Mouse (Mus musculus) liver, embryonic 16.5 days (tissue): Measurements from ENCODE around the gene BC025920. TPM values are rescaled to one million over a fixed set of nuclear protein-coding genes. Genes with fewer than 3 reads are reported as not detected.
A peak's percentile ranks its signal among the peaks of the same experiment; 100 is the strongest.

Experiments
- ATAC-seq: fragments of 200-750 bp; cut with Nextera tagmentation; 2 replicates; pipeline ENCODE4 v1.8.0; 2017; ENCODE audit warnings: low read depth, mild to moderate bottlenecking, moderate number of reproducible peaks, moderate library complexity
- H3K27ac ChIP-seq: fragments of 300-500 bp; sonication (generic); 2 replicates; pipeline ENCODE4 v1.5.1; 2014; ENCODE audit warnings: mild to moderate bottlenecking, low read length
- H3K27me3 ChIP-seq: fragments of 300-500 bp; sonication (generic); 2 replicates; pipeline ENCODE4 v1.6.1; 2014; ENCODE audit warnings: low read depth, low read length, mixed read lengths; ENCODE audit not compliant: control insufficient read depth, insufficient read depth
- H3K36me3 ChIP-seq: fragments of 300-500 bp; sonication (generic); 2 replicates; pipeline ENCODE4 v1.6.1; 2014; ENCODE audit warnings: mild to moderate bottlenecking; ENCODE audit not compliant: control insufficient read depth, insufficient read depth
- H3K4me1 ChIP-seq: fragments of 300-500 bp; sonication (generic); 2 replicates; pipeline ENCODE4 v1.6.1; 2014; ENCODE audit warnings: low read depth, low read length, mixed read lengths; ENCODE audit not compliant: control insufficient read depth
- H3K4me2 ChIP-seq: fragments of 300-500 bp; sonication (generic); 2 replicates; pipeline ENCODE4 v1.6.1; 2014; ENCODE audit warnings: low read depth, low read length, mixed read lengths
- H3K4me3 ChIP-seq: fragments of 300-500 bp; sonication (generic); 2 replicates; pipeline ENCODE4 v1.5.1; 2014; ENCODE audit warnings: low read depth, mild to moderate bottlenecking, low read length
- H3K9ac ChIP-seq: fragments of 300-500 bp; sonication (generic); 2 replicates; pipeline ENCODE4 v1.6.1; 2014; ENCODE audit warnings: low read depth, low read length
- H3K9me3 ChIP-seq: fragments of 300-500 bp; sonication (generic); replicated peaks from 2 replicates; pipeline ENCODE4 v1.6.1; 2016; ENCODE audit warnings: low read length; ENCODE audit not compliant: control insufficient read depth
- WGBS: fragments of 180-500 bp; shearing (Covaris S2); extraction: QIAGEN DNeasy Blood & Tissue Kit; methylation state at CpG from one replicate; pipeline ENCODE4 v1.1.7; 2014; ENCODE audit not compliant: insufficient replicate concordance; 5-methylcytosine and 5-hydroxymethylcytosine counted together
- polyA plus RNA-seq: library from polyadenylated mRNA; unstranded; fragments of >200 nt; fragmentation: Nextera tagmentation; extraction: Ambion mirVana; gene quantifications from 2 replicates; pipeline ENCODE4 v1.2.1, GENCODE M21; 2015

Gene BC025920
- polyA plus RNA-seq, 1 experiment from 2014 or later: 0.35 TPM

- Histone ChIP-seq H3K4me3 (no peak overlapping the region), H3K27me3 (no peaks in the 10 kb centered on the region), H3K9me3 (no peaks in the 10 kb centered on the region), H3K36me3 (peaks cover 10% of the 10 kb centered on the region), H3K4me1 (peaks cover 51% of the 10 kb centered on the region), H3K27ac (no peak overlapping the region), H3K9ac (no peak overlapping the region), H3K4me2 (peak overlapping the region; percentile 31; the same call in 1 of the 2 replicates)
- no peak for ATAC-seq
- 32% methylated on average over 10 of the region's 10 CpGs for WGBS
Measured at GRCm38 (mm10) chr10:81564216-81564615, 41.9 kb upstream of the BC025920 start.

DNA sequence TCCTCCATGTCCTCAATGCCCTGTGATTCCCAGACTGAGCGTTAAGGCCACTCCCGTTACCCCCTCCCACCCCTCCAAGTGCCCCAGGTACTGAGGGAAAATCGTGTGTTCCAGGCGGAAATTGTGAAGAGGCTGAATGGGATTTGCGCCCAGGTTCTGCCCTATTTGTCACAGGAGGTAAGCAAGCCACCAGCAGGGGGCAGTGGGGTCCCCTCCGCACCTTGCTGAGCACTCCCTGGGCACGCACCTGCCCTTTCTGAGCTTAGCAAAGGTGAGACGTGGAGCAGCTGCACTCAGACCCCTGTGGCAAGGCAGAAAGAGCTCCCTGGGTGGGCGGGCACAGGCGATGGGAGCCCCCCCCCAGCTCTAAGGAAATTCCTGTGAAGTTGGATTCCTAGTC lies 41.3 kb upstream of the BC025920 start:
- Histone ChIP-seq H3K27ac (no peak overlapping the region), H3K9me3 (no peaks in the 10 kb centered on the region), H3K4me1 (peaks cover 55% of the 10 kb centered on the region), H3K9ac (no peak overlapping the region), H3K27me3 (no peaks in the 10 kb centered on the region), H3K36me3 (peaks cover 10% of the 10 kb centered on the region), H3K4me2 (no peak overlapping the region), H3K4me3 (no peak overlapping the region)
- WGBS: 53% methylated on average over 10 of the region's 10 CpGs
- no peak for ATAC-seq

- Histone ChIP-seq H3K4me3 (no peak overlapping the region), H3K27ac (no peak overlapping the region), H3K4me1 (peaks cover 57% of the 10 kb centered on the region), H3K9ac (no peak overlapping the region), H3K9me3 (no peaks in the 10 kb centered on the region), H3K36me3 (peaks cover 10% of the 10 kb centered on the region), H3K4me2 (no peak overlapping the region), H3K27me3 (no peaks in the 10 kb centered on the region)
- ATAC-seq: no peak
- 62% methylated on average over 20 of the region's 20 CpGs for WGBS
Measured at GRCm38 (mm10) chr10:81565257-81566228, 40.5 kb upstream of the BC025920 start.

DNA sequence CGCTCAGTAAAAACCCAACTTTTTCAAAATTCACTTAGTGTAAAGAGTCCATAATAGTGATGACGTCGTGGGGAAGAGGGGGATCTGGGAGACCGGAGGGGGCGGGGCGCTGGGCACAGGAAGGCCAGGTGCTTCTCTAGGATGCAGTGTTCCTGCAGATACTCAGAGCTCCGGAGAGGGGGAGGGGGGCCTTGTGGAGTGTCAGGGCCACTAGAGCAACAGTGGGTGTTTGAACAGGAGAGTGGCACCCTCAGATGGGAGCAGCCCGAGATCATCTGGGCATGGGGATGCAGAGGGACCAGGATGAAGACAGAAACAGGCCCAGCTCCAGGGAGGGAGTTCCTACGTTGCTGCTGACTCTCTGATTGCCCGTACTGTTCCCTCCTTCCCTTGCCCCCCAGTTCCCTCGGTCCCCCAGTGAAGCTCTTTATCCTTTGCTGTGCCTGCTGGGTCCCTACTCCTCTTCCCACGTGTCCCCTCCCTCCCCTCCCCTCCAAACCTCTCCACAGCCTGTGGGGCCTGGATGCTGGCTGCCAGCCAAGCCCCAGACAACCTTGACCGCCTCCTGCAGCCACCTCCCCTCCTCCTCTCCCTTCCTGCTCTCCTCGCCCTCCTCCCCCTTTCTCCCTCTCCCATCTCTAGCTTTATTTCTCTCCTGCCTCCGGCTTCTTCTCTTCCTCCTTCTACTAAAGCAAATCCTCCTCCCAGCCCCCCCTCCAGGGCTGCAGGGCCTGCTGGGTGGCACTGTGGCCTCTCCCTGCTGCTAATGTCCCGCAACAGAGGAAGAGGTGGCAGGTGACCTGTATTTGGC lies 37.5 kb upstream of the BC025920 start:
- Histone ChIP-seq H3K4me3 (no peak overlapping the region), H3K4me2 (no peak overlapping the region), H3K27ac (peak overlapping the region; percentile 37; the same call in 1 of the 2 replicates), H3K4me1 (peaks cover 53% of the 10 kb centered on the region), H3K27me3 (peaks cover 4% of the 10 kb centered on the region; the same call in 1 of the 2 replicates), H3K9ac (no peak overlapping the region), H3K36me3 (peaks cover 10% of the 10 kb centered on the region), H3K9me3 (no peaks in the 10 kb centered on the region)
- no peak for ATAC-seq
- 20% methylated on average over 16 of the region's 16 CpGs for WGBS

DNA sequence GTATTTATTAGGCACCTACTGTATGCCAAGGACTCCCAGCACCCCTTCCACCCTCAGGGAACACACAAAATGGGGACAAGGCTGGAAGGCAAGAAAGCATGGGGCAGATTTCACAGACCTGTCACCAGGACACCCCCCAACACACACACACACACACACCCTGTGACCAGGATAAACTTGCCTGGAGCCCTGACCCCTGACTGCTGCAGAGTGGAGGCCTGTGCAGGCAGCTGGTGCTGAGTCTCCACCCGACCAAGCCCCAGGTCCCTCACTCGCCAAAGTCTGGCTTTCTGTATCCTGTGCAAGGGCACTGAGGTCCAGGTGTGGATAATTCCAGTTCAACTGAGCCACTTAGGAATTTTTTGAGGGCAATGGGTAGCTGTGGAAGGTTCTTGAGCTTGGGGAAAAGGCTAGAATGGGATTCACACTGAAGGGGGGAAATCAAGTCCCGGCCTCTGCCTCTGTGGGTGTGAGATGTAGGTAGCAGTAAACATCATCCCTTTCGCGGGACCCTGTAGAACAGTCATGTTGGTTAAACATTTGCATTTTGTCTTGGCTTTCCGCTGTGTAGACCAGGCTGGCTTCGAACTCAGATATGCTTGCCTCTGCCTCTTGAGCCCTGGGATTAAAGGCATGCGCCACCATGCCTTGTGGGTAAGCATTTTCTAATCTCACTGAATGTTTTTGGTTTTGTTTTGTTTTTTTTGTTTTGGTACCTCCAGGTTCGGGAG lies 36.4 kb upstream of the BC025920 start:
- Histone ChIP-seq H3K27me3 (peaks cover 11% of the 10 kb centered on the region), H3K9ac (no peak overlapping the region), H3K4me3 (no peak overlapping the region), H3K36me3 (peaks cover 10% of the 10 kb centered on the region), H3K9me3 (no peaks in the 10 kb centered on the region), H3K4me1 (peaks cover 49% of the 10 kb centered on the region), H3K4me2 (no peak overlapping the region), H3K27ac (no peak overlapping the region)
- 62% methylated on average over 9 of the region's 9 CpGs for WGBS
- no peak for ATAC-seq

DNA sequence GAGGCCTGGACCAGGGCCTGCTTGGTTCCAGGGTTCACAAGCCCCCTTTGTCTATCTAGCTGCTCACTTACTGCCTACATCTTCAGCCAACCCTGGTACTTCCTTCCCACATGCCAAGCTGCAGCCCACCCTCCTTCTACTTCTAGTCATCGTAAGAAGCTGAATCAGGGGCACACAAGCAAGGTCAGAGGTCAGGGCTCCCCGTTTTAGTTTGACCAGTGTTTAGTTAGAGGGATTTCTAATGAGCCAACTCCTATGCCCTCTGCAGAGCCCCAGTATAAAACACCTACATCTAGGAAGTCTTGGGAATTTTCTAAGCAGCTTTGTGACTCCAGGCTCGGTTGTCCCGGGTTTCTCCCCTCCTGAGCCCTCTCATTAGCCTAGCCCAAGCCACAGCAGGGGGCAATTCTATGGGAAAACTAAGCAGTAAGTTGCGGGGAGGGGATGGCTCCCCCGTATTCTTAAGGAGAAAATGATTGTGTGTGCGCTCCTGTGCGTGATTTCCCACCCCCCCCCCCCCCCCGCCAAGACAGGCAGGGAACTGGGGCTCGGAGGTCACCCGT lies 35.8 kb upstream of the BC025920 start:
- Histone ChIP-seq H3K27me3 (peaks cover 18% of the 10 kb centered on the region), H3K27ac (peak overlapping the region; percentile 40), H3K4me2 (peak overlapping the region; percentile 94), H3K9me3 (no peaks in the 10 kb centered on the region), H3K36me3 (peaks cover 4% of the 10 kb centered on the region), H3K4me3 (peak overlapping the region; percentile 71), H3K9ac (peak overlapping the region; percentile 62), H3K4me1 (peaks cover 55% of the 10 kb centered on the region)
- no peak for ATAC-seq
- 14% methylated on average over 9 of the region's 11 CpGs for WGBS

- WGBS: under 1% methylated on average over 34 of the region's 34 CpGs
- peak overlapping the region; percentile 68 for H3K27ac ChIP-seq
- peaks cover 24% of the 10 kb centered on the region for H3K27me3 ChIP-seq
- peak overlapping the region; percentile 94 for H3K4me2 ChIP-seq
- H3K36me3 ChIP-seq: no peaks in the 10 kb centered on the region; the same call in 1 of the 2 replicates
- H3K9ac ChIP-seq: peak overlapping the region; percentile 62
- ATAC-seq: peak; percentile 53
- peak overlapping the region; percentile 71 for H3K4me3 ChIP-seq
- peaks cover 60% of the 10 kb centered on the region for H3K4me1 ChIP-seq
- H3K9me3 ChIP-seq: no peaks in the 10 kb centered on the region
Measured at GRCm38 (mm10) chr10:81570831-81571500, 35.1 kb upstream of the BC025920 start.

DNA sequence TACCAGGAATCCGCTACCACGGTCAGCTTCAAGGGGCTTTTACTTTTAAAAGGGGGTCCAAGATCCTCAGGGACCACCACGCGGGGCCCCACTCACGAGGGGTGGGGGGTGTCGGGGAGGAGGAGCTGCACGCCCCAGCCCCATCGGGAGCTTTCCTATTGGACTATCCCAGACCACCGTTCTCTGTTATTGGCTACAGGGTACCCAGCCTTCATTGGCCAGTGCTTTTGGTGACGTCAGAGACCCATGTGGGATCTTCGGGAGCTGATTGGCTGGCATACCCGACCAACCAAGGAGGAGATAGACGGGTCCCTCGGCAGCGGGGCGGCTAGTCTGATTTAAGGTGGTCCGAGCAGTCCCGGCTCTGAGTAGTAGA lies 34.6 kb upstream of the BC025920 start:
- ATAC-seq: peak; percentile 92
- Histone ChIP-seq H3K4me2 (peak overlapping the region; percentile 94), H3K4me3 (peak overlapping the region; percentile 71), H3K9ac (peak overlapping the region; percentile 62), H3K36me3 (no peaks in the 10 kb centered on the region), H3K27me3 (peaks cover 29% of the 10 kb centered on the region), H3K27ac (peak overlapping the region; percentile 68), H3K9me3 (no peaks in the 10 kb centered on the region), H3K4me1 (peaks cover 60% of the 10 kb centered on the region)
- under 1% methylated on average over 18 of the region's 18 CpGs for WGBS
